Mouse (Mus musculus) lung, embryonic 16.5 days (tissue): ENCODE data around the gene Sycp3. TPM values are rescaled to one million over a fixed set of nuclear protein-coding genes. Genes with fewer than 3 reads are reported as not detected.

ENCODE experiments used
- ATAC-seq: fragments of 200-750 bp; cut with Nextera tagmentation; 2 replicates; pipeline ENCODE4 v1.8.0; 2017; ENCODE audit warnings: low read depth, mild to moderate bottlenecking, moderate library complexity
- H3K27ac ChIP-seq: fragments of 300-500 bp; sonication (generic); 2 replicates; pipeline ENCODE4 v1.5.1; 2014; ENCODE audit warnings: mild to moderate bottlenecking, control low read depth, low read length
- H3K27me3 ChIP-seq: fragments of 300-500 bp; sonication (generic); 2 replicates; pipeline ENCODE4 v1.6.1; 2014; ENCODE audit warnings: low read depth, low read length, mixed read lengths; ENCODE audit not compliant: control insufficient read depth, insufficient read depth
- H3K36me3 ChIP-seq: fragments of 300-500 bp; sonication (generic); 2 replicates; pipeline ENCODE4 v1.6.1; 2014; ENCODE audit warnings: low read length; ENCODE audit not compliant: control insufficient read depth, insufficient read depth
- H3K4me1 ChIP-seq: fragments of 300-500 bp; sonication (generic); replicated peaks from 2 replicates; pipeline ENCODE4 v1.6.1; 2014; ENCODE audit warnings: low read length, mixed read lengths; ENCODE audit not compliant: control insufficient read depth, insufficient read depth
- H3K4me2 ChIP-seq: fragments of 300-500 bp; sonication (generic); 2 replicates; pipeline ENCODE4 v1.6.1; 2014; ENCODE audit warnings: low read depth, low read length, control low read depth
- H3K4me3 ChIP-seq: fragments of 300-500 bp; sonication (generic); 2 replicates; pipeline ENCODE4 v1.5.1; 2014; ENCODE audit warnings: mild to moderate bottlenecking, low read length, control low read depth
- H3K9ac ChIP-seq: fragments of 300-500 bp; sonication (generic); 2 replicates; pipeline ENCODE4 v1.6.1; 2014; ENCODE audit warnings: low read length, control low read depth
- H3K9me3 ChIP-seq: fragments of 300-500 bp; sonication (generic); 2 replicates; pipeline ENCODE4 v1.6.1; 2016; ENCODE audit warnings: low read length; ENCODE audit not compliant: control insufficient read depth
- WGBS: fragments of 180-500 bp; shearing (Covaris S2); extraction: QIAGEN DNeasy Blood & Tissue Kit; methylation state at CpG from one replicate; pipeline ENCODE4 v1.1.7; 2014; 5-methylcytosine and 5-hydroxymethylcytosine counted together
- polyA plus RNA-seq: library from polyadenylated mRNA; unstranded; fragments of >200 nt; fragmentation: Nextera tagmentation; extraction: Ambion mirVana; gene quantifications from 2 replicates; pipeline ENCODE4 v1.2.1, GENCODE M21; 2015

The Sycp3 gene
- polyA plus RNA-seq, 1 experiment from 2014 or later, result not detected

GRCm38 (mm10) chr10:88494959-88495587 lies 35.7 kb downstream of the Sycp3 start:
- H3K27me3 ChIP-seq, result no peaks in the 10 kb centered on the region
- ATAC-seq, result no peak
- H3K9ac ChIP-seq, result no peak overlapping the region
- H3K36me3 ChIP-seq, result no peaks in the 10 kb centered on the region
- no peak overlapping the region for H3K4me3 ChIP-seq
- 72% methylated on average over 4 of the region's 4 CpGs for WGBS
- no peak overlapping the region for H3K27ac ChIP-seq
- H3K4me2 ChIP-seq, result no peak overlapping the region
- no peaks in the 10 kb centered on the region for H3K9me3 ChIP-seq
- no peaks in the 10 kb centered on the region; the same call in 1 of the 2 replicates for H3K4me1 ChIP-seq

GRCm38 (mm10) chr10:88496864-88497564 lies 37.6 kb downstream of the Sycp3 start:
- Histone ChIP-seq H3K4me1 (peaks cover 10% of the 10 kb centered on the region), H3K27me3 (no peaks in the 10 kb centered on the region), H3K9me3 (no peaks in the 10 kb centered on the region), H3K4me2 (no peak overlapping the region), H3K4me3 (no peak overlapping the region), H3K9ac (no peak overlapping the region), H3K27ac (no peak overlapping the region), H3K36me3 (no peaks in the 10 kb centered on the region)
- 63% methylated on average over 11 of the region's 11 CpGs for WGBS
- ATAC-seq, result no peak; the same call in 1 of the 2 replicates

DNA sequence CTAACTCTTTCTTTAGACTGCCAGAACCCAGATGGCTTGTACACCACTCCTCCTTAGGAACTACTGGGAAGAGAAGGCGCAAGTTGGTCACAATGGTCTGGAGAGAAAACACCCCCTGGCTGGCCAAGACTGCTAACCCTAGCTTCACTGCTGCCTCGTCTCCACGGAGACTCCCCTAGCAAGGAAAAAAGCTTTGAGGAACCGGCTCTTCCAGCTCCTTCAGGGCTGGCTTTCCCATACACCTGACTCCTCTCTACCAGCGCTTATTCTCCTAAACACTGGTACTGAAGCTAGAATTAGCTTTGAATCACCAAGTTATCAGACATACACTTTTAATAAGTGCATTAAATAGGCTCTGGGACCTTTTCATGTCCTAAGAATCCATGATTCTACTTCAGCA lies 40.6 kb downstream of the Sycp3 start:
- Histone ChIP-seq H3K9me3 (no peaks in the 10 kb centered on the region), H3K27me3 (no peaks in the 10 kb centered on the region), H3K36me3 (no peaks in the 10 kb centered on the region), H3K27ac (no peak overlapping the region), H3K4me2 (no peak overlapping the region), H3K4me1 (peaks cover 14% of the 10 kb centered on the region), H3K4me3 (no peak overlapping the region), H3K9ac (no peak overlapping the region)
- ATAC-seq, result no peak
- WGBS, result 50% methylated on average over 5 of the region's 5 CpGs

DNA sequence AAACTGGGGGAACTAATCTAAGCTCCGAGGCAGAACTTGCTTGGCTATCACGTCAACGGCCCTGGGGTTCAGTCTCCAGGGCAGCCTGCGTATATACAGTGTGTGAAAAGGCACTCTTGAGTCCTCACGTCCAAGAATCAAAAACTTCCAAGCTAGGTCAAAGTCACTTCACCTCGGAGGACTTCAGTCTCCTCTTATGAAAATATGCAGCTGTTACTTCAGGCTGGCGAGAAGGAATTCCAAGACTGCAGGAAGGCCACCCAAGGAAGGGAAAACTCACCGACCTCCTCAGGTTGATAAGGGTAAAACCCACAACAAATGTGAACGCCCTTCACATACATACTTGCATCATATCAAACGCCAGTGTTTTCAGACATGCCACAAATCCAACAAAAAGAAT lies 42.0 kb downstream of the Sycp3 start:
- ATAC-seq, result no peak
- WGBS, result 24% methylated on average over 10 of the region's 10 CpGs
- peak overlapping the region; percentile 37; the same call in 1 of the 2 replicates for H3K27ac ChIP-seq

DNA sequence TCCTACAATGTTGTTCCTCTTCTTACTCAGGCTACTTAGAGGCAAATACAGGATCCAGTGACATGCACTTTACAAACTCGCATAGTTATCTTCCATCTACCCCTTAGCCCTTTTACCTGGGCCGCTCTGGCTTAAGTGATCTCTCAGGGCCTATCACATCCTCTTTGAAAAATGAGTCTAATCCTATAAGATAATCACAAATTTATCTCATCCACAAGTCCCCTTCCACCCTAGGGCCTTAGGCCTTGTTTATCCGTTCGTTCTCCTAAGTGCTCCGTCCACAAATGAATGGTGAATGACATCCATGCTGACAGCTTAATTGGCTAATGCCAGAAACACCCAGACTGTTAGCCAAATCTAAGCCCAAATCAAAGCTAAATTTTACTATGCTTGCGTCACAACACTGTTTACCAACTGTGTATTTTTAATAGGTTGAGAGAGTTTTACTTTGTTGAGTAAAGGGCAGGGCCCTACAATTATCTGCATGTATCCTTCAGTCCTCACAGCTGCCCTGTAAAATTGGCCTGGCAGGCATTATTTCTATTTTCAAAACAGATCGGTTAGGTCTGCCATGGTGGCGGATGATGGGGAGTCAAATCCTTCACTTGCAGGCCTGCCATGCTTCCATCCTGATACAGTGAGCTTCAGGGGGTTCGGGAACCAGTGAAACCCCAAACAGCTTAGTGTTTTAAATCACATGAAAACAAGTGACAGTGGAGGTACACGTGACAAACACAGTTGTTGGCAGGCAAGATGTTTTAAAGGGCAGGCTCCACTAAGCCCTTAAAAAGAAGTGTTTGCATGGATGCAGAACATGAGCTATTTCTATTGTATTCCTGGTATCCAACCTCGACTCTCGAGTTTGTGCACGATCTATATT lies 42.8 kb downstream of the Sycp3 start:
- Histone ChIP-seq H3K9ac (no peak overlapping the region), H3K27me3 (no peaks in the 10 kb centered on the region), H3K4me1 (peaks cover 14% of the 10 kb centered on the region), H3K4me3 (no peak overlapping the region), H3K27ac (no peak overlapping the region), H3K4me2 (peak overlapping the region; percentile 91), H3K36me3 (no peaks in the 10 kb centered on the region), H3K9me3 (no peaks in the 10 kb centered on the region)
- WGBS, result 56% methylated on average over 13 of the region's 13 CpGs
- no peak for ATAC-seq

More for the DNA sequence above, 42.0 kb downstream of the Sycp3 start:
- Histone ChIP-seq H3K9ac (no peak overlapping the region), H3K27me3 (no peaks in the 10 kb centered on the region), H3K36me3 (no peaks in the 10 kb centered on the region), H3K4me1 (peaks cover 14% of the 10 kb centered on the region), H3K4me3 (no peak overlapping the region), H3K9me3 (no peaks in the 10 kb centered on the region), H3K4me2 (peak overlapping the region; percentile 23)

DNA sequence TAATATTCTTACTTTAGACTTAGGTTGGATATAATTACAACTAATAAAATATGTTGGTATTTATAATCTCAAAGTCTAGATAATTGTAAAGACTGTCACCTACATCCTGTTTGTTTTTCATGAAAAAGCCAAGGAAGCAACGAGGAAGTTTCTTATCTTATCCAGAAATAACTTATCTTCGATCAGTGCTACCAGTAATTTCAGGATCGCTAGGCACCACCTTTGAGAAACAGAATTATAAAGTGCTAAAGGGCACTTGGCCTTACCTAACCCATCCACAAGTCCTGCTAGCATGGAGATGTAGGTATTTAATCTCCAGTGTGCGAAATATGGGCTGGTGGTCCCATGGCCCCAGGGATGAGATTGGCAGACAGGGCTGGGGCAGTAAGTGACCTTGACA lies 43.5 kb downstream of the Sycp3 start:
- Histone ChIP-seq H3K9me3 (no peaks in the 10 kb centered on the region), H3K9ac (peak overlapping the region; percentile 91), H3K4me1 (peaks cover 14% of the 10 kb centered on the region), H3K27ac (no peak overlapping the region), H3K4me2 (peak overlapping the region; percentile 91), H3K27me3 (no peaks in the 10 kb centered on the region), H3K36me3 (no peaks in the 10 kb centered on the region), H3K4me3 (peak overlapping the region; percentile 83)
- no peak for ATAC-seq
- WGBS, result 23% methylated on average over 4 of the region's 4 CpGs

GRCm38 (mm10) chr10:88503421-88504314 lies 44.3 kb downstream of the Sycp3 start, which contains the start of gene Chpt1:
Chpt1 (minus strand) TSS chr10:88504073.
- Histone ChIP-seq H3K9me3 (no peaks in the 10 kb centered on the region), H3K36me3 (no peaks in the 10 kb centered on the region), H3K27me3 (no peaks in the 10 kb centered on the region), H3K27ac (peak within 1 kb of the TSS; percentile 78), H3K4me3 (peak within 1 kb of the TSS; percentile 83), H3K9ac (peak within 1 kb of the TSS; percentile 91), H3K4me2 (peak within 1 kb of the TSS; percentile 91), H3K4me1 (peaks cover 14% of the 10 kb centered on the region)
- peak; percentile 96 for ATAC-seq
- under 1% methylated on average over 34 of the region's 80 CpGs for whole genome bisulfite sequencing

DNA sequence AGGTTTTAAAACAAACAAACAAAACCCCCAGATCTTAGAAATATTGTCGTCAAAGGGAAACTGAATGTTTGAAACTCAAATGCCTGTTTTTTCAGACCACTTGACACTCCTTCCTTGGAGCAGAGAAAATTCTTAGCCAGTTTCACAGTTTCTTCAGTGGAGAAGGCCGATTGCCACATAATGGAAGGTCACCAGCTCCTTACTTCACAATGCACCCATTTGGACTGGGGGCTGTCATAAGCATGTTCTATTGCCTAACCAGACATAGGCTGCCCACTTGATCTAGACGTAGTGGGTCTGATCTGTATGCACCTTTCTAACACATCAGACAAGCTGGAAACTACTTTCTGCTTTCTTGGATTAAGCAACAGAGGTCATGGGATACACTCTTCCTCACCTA lies 45.1 kb downstream of the Sycp3 start:
- 33% methylated on average over 3 of the region's 3 CpGs for WGBS
- H3K4me2 ChIP-seq, result peak overlapping the region; percentile 91
- ATAC-seq, result peak; percentile 6; the same call in 1 of the 2 replicates
- peaks cover 14% of the 10 kb centered on the region for H3K4me1 ChIP-seq
- H3K27me3 ChIP-seq, result no peaks in the 10 kb centered on the region
- no peaks in the 10 kb centered on the region for H3K9me3 ChIP-seq
- H3K4me3 ChIP-seq, result peak overlapping the region; percentile 83
- peak overlapping the region; percentile 78 for H3K27ac ChIP-seq
- peak overlapping the region; percentile 91; the same call in 1 of the 2 replicates for H3K9ac ChIP-seq
- no peaks in the 10 kb centered on the region for H3K36me3 ChIP-seq
